Mouse (Mus musculus): Measurements from ENCODE around the gene Gm21312. TPM values are rescaled to one million over a fixed set of nuclear protein-coding genes. Genes with fewer than 3 reads are reported as not detected.

Gm21312 gene
- polyA plus RNA-seq, 1 experiment from 2014 or later = not detected

DNA sequence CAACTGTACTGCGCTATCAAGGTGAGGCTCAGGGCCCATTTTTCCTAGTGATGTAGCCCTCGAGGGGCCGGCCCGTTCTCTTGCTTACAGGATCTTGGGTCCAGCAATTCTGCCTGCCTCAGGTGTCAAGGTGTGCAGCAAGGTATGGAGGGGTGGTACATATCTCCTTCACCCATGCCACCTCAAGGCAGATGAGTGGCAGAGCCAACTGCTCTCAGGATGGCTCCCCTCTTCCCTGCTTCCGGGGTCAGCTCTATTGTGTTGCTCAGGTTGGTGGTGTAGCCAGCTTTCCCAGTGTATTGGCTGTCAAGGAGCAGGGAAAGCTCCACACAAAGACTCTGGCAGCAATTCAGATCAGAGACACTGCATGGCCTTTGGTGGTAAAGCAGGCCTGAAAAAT lies 37.7 kb downstream of the Gm21312 start:
- no peak for ATAC-seq
- no peaks in the 10 kb centered on the region for H3K9me3 ChIP-seq (ENCODE audit: control insufficient read depth, low read length)
- H3K27ac ChIP-seq (ENCODE audit: low read length) = no peak overlapping the region
- H3K4me1 ChIP-seq (ENCODE audit: control insufficient read depth, insufficient read depth, low read length) = no peaks in the 10 kb centered on the region
- 96% methylated on average over 5 of the region's 5 CpGs for WGBS
- H3K4me3 ChIP-seq (ENCODE audit: low read length) = no peak overlapping the region
- H3K27me3 ChIP-seq (replicated peaks; ENCODE audit: control insufficient read depth, insufficient read depth, low read length) = no peaks in the 10 kb centered on the region
- no peaks in the 10 kb centered on the region for H3K36me3 ChIP-seq (ENCODE audit: control insufficient read depth, insufficient read depth, low read length)
- H3K4me2 ChIP-seq (ENCODE audit: low read depth, low read length) = no peak overlapping the region
- no peak overlapping the region for H3K9ac ChIP-seq (ENCODE audit: low read depth, low read length)

DNA sequence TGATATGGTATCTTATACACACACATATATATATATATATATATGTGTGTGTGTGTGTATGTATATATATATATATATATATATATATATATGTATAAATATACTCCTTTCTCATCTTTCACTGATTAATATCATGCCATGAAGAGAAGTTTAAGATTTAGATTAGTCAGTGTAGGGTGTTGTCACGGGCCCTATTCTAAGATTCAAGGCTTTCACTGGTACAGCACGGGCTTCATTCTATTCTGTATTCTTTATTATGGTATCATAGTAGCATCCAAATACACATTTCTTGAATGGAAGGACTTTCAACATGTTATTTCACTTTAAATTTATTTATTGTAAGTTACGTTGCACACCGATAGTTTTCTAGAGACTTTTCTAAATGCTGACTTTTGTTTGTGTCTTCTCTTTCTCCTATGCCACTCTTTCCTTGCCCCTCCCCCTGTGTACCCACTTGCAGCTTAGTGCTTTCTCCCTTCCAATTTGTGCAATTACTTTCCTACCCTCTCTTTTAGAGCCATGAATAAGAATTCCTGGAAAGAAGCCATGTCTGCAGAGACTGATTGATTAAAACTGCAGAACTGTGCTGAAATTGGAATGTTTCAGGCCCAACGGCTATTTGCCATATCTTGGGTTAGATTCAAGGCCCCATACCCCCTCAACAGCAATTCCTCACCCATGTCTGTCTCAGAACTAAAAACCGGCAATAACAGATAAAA lies 43.6 kb downstream of the Gm21312 start:
- no peak overlapping the region for H3K27ac ChIP-seq (ENCODE audit: low read length)
- H3K4me2 ChIP-seq (ENCODE audit: low read depth, low read length) = no peak overlapping the region
- H3K4me1 ChIP-seq (ENCODE audit: control insufficient read depth, insufficient read depth, low read length) = no peaks in the 10 kb centered on the region
- ATAC-seq = no peak
- no peak overlapping the region for H3K4me3 ChIP-seq (ENCODE audit: low read length)
- H3K27me3 ChIP-seq (replicated peaks; ENCODE audit: control insufficient read depth, insufficient read depth, low read length) = no peaks in the 10 kb centered on the region
- H3K36me3 ChIP-seq (ENCODE audit: control insufficient read depth, insufficient read depth, low read length) = no peaks in the 10 kb centered on the region
- 78% methylated on average over 6 of the region's 6 CpGs for WGBS
- H3K9me3 ChIP-seq (ENCODE audit: control insufficient read depth, low read length) = no peaks in the 10 kb centered on the region
- H3K9ac ChIP-seq (ENCODE audit: low read depth, low read length) = no peak overlapping the region

Other genes starting within 250 kb of the Gm21312 start
- not detected in 2 replicates for gene Gm21293, start 34.0 kb upstream of the Gm21312 start, polyA plus RNA-seq (2015; fragmentation: Nextera tagmentation; extraction: Ambion mirVana)
- not detected in 2 replicates for gene Gm6763, start 25.5 kb upstream of the Gm21312 start, polyA plus RNA-seq (2015; fragmentation: Nextera tagmentation; extraction: Ambion mirVana)
- not detected in 2 replicates for gene Gm8764, start 17.0 kb upstream of the Gm21312 start, polyA plus RNA-seq (2015; fragmentation: Nextera tagmentation; extraction: Ambion mirVana)
- gene Gm21304, start 8.5 kb upstream of the Gm21312 start, polyA plus RNA-seq (2015; fragmentation: Nextera tagmentation; extraction: Ambion mirVana) = not detected in 2 replicates
- gene Gm20765, start 8.5 kb downstream of the Gm21312 start, polyA plus RNA-seq (2015; fragmentation: Nextera tagmentation; extraction: Ambion mirVana) = not detected in 2 replicates
- gene Gm4340, start 17.0 kb downstream of the Gm21312 start, polyA plus RNA-seq (2015; fragmentation: Nextera tagmentation; extraction: Ambion mirVana) = not detected in 2 replicates

All from intestine, embryonic 16.5 days (tissue).